Mouse (Mus musculus) E14TG2a.4 (cell line): ENCODE measurements at regions not wholly inside any gene's neighbourhood (a gene's known extent, or its start where the extent isn't known, plus 50 kb on each side); places are given as distances from the start of the nearest gene placed in this dataset.
A peak's percentile ranks its signal among the peaks of the same experiment; 100 is the strongest.

Source experiments
- H3K27me3 ChIP-seq: 2 replicates; pipeline ENCODE4 v1.6.1; 2014; ENCODE audit warnings: low read length, control low read depth; ENCODE audit not compliant: insufficient read depth
- H3K36me3 ChIP-seq: 2 replicates; pipeline ENCODE4 v1.6.1; 2014; ENCODE audit warnings: low read length, control low read depth; ENCODE audit not compliant: insufficient read depth
- H3K4me1 ChIP-seq: replicated peaks from 2 replicates; pipeline ENCODE4 v1.6.1; 2014; ENCODE audit warnings: low read depth, low read length, control low read depth
- H3K4me3 ChIP-seq: replicated peaks from 2 replicates; pipeline ENCODE4 v1.5.1; 2014; ENCODE audit warnings: mild to moderate bottlenecking, low read length
- H3K9me3 ChIP-seq: 2 replicates; pipeline ENCODE4 v1.6.1; 2014; ENCODE audit warnings: low read length, control low read depth
- CTCF ChIP-seq: conservative IDR thresholded peaks from 2 replicates; pipeline ENCODE4 v1.5.1; 2014; ENCODE audit warnings: low read length
- NANOG ChIP-seq: IDR thresholded peaks from 2 replicates; pipeline ENCODE4 v1.6.1; 2014; ENCODE audit warnings: borderline replicate concordance, low read length, mixed read lengths
- POU5F1 ChIP-seq: IDR thresholded peaks from 2 replicates; pipeline ENCODE4 v1.6.1; 2014; ENCODE audit warnings: low read length, borderline replicate concordance

GRCm38 (mm10) chr2:45783634-45784412 is 666.6 kb upstream of the Zeb2 start:
- Histone ChIP-seq H3K27me3 (peaks cover 7% of the 10 kb centered on the region; the same call in 1 of the 2 replicates), H3K4me1 (no peaks in the 10 kb centered on the region), H3K4me3 (no peak overlapping the region), H3K36me3 (no peaks in the 10 kb centered on the region), H3K9me3 (no peaks in the 10 kb centered on the region)
- TF ChIP-seq POU5F1, result no peak
- TF ChIP-seq NANOG, result no peak
- no peak for TF ChIP-seq CTCF

- H3K4me1 ChIP-seq, result peaks cover 5% of the 10 kb centered on the region; the same call in 1 of the 2 replicates
- no peaks in the 10 kb centered on the region for H3K27me3 ChIP-seq
- TF ChIP-seq NANOG, result no peak
- no peak for TF ChIP-seq CTCF
- no peak for TF ChIP-seq POU5F1
- no peaks in the 10 kb centered on the region for H3K36me3 ChIP-seq
- H3K4me3 ChIP-seq, result no peak overlapping the region
- H3K9me3 ChIP-seq, result no peaks in the 10 kb centered on the region
These were observed 660.3 kb upstream of the Zeb2 start for GRCm38 (mm10) chr2:45777466-45777865.

GRCm38 (mm10) chr2:45776485-45777135 is 659.4 kb upstream of the Zeb2 start:
- no peaks in the 10 kb centered on the region for H3K9me3 ChIP-seq
- H3K4me1 ChIP-seq, result peaks cover 5% of the 10 kb centered on the region; the same call in 1 of the 2 replicates
- no peaks in the 10 kb centered on the region for H3K36me3 ChIP-seq
- TF ChIP-seq CTCF (0 out of 2 replicates have a peak, but pooled peaks have one; percentile 3), POU5F1 (no peak), NANOG (no peak)
- H3K27me3 ChIP-seq, result no peaks in the 10 kb centered on the region
- no peak overlapping the region for H3K4me3 ChIP-seq

- no peaks in the 10 kb centered on the region for H3K27me3 ChIP-seq
- H3K4me1 ChIP-seq, result peaks cover 5% of the 10 kb centered on the region; the same call in 1 of the 2 replicates
- TF ChIP-seq CTCF, result no peak
- TF ChIP-seq POU5F1, result no peak
- TF ChIP-seq NANOG, result no peak
- no peaks in the 10 kb centered on the region for H3K9me3 ChIP-seq
- no peaks in the 10 kb centered on the region for H3K36me3 ChIP-seq
- H3K4me3 ChIP-seq, result no peak overlapping the region
These were observed 658.5 kb upstream of the Zeb2 start for GRCm38 (mm10) chr2:45775691-45776090.

- no peaks in the 10 kb centered on the region for H3K9me3 ChIP-seq
- TF ChIP-seq POU5F1 (no peak), NANOG (no peak), CTCF (no peak)
- H3K4me3 ChIP-seq, result no peak overlapping the region
These were observed 657.2 kb upstream of the Zeb2 start for GRCm38 (mm10) chr2:45774416-45774815.

GRCm38 (mm10) chr2:45757176-45757575 is 640.0 kb upstream of the Zeb2 start:
- Histone ChIP-seq H3K36me3 (no peaks in the 10 kb centered on the region), H3K4me1 (no peaks in the 10 kb centered on the region), H3K27me3 (no peaks in the 10 kb centered on the region), H3K9me3 (no peaks in the 10 kb centered on the region), H3K4me3 (no peak overlapping the region)
- no peak for TF ChIP-seq NANOG
- no peak for TF ChIP-seq CTCF
- no peak for TF ChIP-seq POU5F1

More at GRCm38 (mm10) chr2:45774416-45774815, 657.2 kb upstream of the Zeb2 start:
- H3K4me1 ChIP-seq, result peaks cover 5% of the 10 kb centered on the region; the same call in 1 of the 2 replicates
- no peaks in the 10 kb centered on the region for H3K27me3 ChIP-seq
- H3K36me3 ChIP-seq, result no peaks in the 10 kb centered on the region

- Histone ChIP-seq H3K4me3 (no peak overlapping the region), H3K27me3 (no peaks in the 10 kb centered on the region), H3K36me3 (no peaks in the 10 kb centered on the region), H3K4me1 (no peaks in the 10 kb centered on the region), H3K9me3 (no peaks in the 10 kb centered on the region)
- no peak for TF ChIP-seq CTCF
- no peak for TF ChIP-seq NANOG
- TF ChIP-seq POU5F1, result no peak
These were observed 639.2 kb upstream of the Zeb2 start for GRCm38 (mm10) chr2:45756395-45756794.

GRCm38 (mm10) chr2:45751746-45752145 is 634.6 kb upstream of the Zeb2 start:
- Histone ChIP-seq H3K9me3 (no peaks in the 10 kb centered on the region), H3K36me3 (no peaks in the 10 kb centered on the region), H3K4me3 (no peak overlapping the region), H3K27me3 (no peaks in the 10 kb centered on the region), H3K4me1 (no peaks in the 10 kb centered on the region)
- TF ChIP-seq NANOG, result no peak
- TF ChIP-seq POU5F1, result no peak
- TF ChIP-seq CTCF, result no peak
